Mouse (Mus musculus): ENCODE measurements around the gene Gatd1.

Gatd1 gene

DNA sequence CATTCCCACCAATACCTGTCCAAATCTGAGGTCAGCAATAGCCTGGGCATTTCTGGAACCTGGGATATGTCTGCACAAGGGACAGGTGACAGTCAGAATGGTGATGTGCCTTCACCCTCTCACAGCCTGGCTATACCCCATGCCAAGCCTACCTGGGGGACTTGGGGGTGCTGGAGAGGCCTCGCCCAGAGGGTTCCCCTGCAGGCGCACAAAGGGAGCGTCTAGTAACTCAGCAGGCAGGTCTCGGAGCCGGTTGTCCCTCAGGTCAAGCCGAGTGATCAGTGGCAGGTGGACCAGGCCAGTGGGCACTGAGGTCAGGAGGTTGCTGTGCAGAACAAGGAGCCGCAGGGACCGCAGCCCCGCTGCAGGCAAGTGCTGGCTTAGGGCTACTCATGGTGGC lies 27.5 kb upstream of the Gatd1 start:
- peak; percentile 15 for DNase-seq

DNA sequence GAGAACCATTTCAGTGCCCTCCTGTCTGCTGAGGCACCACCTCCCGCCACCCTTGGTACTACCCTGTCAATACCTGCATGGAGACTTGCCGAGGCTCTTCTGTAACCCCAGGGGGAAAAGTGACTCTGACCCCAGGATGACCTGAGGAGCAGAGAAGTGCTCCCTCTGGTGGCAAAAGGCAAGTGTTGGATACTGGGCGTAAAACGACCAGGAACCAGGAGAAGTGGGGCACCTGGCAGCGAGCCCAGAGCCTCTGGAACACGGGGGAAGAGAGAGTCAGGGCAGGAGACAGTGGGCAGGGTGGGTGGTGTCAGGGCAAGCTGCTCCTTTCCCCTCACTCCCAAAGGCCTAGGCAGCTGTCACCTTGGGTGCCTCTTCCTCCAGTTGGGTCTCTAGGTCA lies 26.7 kb upstream of the Gatd1 start:
- DNase-seq: peak; percentile 62

DNA sequence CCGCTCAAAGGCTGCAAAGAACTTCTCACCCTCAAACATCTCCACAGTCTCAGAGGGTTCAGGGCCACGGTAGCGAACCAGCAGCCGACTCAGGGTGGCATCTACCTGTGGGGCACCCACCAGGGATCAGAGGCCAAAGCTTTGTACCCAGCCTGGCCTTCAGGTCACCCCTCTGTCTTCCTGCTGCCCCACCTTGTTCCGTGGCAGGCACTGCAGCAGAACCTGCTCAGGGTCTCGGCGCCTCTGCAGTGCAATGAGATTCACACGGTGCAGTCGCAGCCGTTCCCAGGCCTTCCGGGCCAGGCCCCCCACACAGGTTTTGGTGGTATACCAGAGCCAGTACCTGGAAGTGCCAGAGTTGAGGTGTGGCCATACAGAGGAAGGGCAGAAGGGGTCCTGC lies 25.9 kb upstream of the Gatd1 start:
- peak; percentile 18 for DNase-seq

DNA sequence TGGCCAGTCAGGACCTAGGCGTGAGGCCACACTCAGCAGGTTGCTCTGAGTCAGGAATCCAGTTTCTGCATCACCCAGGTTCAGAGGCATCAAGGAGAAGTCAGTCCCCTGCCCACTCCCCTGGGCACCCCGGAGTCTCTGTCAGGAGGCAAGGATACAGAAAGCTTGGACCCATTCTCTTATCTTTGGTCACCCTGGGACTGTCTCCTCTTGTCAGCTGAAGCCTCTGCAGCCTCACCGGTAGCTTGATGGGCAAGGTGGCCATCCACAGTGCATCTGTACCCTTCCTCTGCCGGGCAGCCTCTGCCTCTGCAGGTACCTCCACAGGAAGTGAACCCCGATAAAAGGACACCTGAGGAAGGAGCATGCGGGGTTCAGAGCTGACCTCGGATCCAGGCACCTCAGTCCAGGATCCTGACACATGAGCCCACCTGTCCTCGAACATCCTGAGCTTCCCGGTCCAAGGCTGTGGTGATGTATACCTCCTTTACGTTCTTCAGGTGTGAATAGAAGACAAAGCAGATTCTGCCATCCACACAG lies 25.3 kb upstream of the Gatd1 start:
- DNase-seq: peak; percentile 12

- peak; percentile 10 for DNase-seq
Measured at GRCm38 (mm10) chr7:141438201-141438968, 24.4 kb upstream of the Gatd1 start.

- DNase-seq: peak; percentile 94
Measured at GRCm38 (mm10) chr7:141437178-141438120, 23.5 kb upstream of the Gatd1 start, which contains the start of gene Slc25a22. Gene Slc25a22 (minus strand): TSS chr7:141437892.

- peak; percentile 6 for DNase-seq
Measured at GRCm38 (mm10) chr7:141436523-141436892, 22.6 kb upstream of the Gatd1 start.

DNA sequence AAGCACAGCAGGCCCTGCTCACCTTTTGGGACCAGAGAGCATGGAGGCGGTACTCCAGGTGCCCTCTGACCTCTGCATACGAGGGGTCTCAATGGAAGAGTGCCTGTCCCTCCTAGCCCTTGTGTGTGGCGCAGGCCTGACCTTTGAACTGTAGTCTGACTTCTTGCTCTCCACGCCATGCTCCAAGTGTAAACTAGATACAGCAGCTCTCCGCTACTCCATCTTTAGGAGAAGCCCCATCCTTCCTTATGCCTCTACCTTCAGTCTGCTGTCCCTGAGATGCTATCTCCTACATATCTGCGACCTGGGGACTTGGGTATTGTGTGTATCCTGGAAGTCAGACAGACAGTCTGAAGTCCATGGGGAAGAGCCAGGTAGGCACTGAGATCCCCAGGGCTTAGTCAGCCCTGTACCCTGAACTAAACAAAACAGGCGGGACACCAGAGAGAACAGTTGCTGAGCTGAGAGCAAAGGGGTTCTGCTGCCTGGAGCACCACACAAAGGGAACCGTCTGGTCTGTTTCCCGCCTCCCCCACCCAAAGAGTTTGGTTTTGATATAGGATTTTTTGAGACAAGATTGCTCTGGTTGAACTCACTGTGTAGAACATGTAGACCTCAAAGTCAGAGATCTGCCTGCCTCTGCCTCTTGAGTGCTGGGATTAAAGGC lies 22.1 kb upstream of the Gatd1 start:
- peak; percentile 19 for DNase-seq

- peak; percentile 72 for DNase-seq
Measured at GRCm38 (mm10) chr7:141435129-141435855, 21.4 kb upstream of the Gatd1 start.

GRCm38 (mm10) chr7:141434464-141434863 lies 20.5 kb upstream of the Gatd1 start:
- DNase-seq: peak; percentile 59

DNA sequence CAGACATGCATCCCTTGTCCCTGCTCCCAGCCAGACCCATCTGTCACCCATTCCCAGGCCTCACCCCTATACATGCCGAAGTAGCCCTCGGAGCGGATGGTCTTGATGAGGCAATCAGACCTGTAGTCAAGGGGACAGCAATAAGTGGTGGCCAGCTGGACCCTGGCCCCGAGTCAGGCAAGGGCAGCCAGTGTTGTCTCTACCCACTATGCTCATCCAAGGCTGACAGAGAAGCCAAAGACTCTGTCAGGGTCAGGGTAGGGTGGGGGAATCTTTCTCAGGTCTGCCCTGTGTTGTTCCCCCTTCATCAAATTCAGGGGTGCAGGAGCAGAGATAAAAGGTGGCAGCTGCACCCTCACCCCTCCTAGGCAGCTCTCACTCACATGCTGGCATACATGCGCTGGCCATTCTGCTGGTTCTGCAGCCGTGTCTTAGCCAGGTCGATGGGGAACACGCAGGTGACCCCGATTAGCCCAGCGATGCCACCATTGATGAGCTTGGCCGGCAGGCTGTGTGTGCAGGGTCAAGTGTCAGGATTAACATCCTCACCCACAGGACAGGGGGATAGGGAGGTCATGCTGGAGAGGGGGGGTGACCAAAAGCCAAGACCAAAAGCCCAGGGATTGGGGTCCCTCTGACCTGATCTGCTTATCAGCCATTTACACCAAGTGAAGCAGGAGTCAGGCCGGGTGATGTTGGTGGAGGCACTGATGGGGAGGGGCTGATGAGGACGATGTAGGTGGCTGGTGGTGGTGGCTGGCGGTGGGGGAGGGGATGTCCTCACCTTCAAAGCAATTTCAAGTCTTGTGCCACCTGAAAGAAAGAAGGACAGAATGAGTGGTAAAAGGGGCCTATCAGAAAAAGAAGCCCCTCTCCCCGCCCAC lies 19.8 kb upstream of the Gatd1 start:
- peak; percentile 29 for DNase-seq

DNA sequence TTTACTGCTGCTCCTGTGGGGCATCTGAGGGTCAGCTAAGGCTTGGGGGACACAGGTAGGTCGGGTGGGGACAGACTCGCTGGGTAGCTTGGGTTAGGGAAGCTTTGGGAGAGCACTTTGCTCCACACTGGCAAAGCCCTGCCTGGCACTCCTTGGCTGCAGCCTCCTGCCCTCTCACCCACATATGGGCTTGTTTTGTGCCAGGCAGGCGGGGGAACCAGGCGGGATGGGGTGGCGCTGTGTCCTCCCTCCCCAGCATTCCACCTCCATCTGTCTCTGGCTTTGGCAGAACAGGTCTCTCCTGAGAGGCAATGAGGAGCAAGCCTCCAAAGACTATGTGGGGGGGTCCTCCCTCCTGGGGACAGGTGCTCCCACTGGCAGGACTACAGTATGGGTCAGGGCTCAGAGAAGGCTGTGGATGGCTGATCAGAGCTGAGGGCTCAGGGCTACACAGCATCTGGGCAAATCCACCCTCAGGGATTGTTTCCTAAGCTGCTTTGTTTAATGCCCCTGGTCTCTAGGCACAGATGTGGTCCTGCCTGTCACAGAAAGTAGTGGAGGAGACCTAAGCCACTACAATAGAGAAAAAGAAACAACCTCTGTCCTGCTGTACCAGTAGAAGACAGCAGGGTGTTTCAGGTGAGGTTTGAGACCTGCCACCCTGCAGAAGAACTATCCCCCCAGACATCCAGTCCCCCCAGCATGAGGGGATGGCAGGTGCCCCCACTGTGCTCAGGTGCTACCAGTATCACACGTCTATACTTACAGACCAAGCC lies 19.0 kb upstream of the Gatd1 start:
- peak; percentile 15 for DNase-seq

DNA sequence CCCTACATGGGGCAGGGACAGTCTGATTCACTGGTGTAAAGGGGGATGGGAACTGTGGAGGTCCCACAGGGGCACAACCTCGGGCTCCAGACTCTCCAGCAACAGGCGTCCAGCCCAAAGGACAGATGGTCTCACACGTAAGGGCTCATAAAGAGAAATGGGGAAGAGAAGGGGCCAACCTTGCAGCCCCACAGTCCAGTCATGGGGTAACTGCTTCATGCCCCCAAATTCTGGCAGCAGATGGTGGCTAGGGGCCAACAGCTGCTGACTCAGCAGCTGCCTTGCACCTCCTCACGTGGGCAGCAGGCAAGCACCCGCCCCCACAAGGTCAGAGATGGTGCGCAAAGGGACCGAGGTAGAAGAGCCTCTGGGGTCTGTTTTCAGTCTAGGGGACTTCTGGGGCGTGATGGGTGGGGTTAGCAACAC lies 18.3 kb upstream of the Gatd1 start:
- peak; percentile 10 for DNase-seq

DNA sequence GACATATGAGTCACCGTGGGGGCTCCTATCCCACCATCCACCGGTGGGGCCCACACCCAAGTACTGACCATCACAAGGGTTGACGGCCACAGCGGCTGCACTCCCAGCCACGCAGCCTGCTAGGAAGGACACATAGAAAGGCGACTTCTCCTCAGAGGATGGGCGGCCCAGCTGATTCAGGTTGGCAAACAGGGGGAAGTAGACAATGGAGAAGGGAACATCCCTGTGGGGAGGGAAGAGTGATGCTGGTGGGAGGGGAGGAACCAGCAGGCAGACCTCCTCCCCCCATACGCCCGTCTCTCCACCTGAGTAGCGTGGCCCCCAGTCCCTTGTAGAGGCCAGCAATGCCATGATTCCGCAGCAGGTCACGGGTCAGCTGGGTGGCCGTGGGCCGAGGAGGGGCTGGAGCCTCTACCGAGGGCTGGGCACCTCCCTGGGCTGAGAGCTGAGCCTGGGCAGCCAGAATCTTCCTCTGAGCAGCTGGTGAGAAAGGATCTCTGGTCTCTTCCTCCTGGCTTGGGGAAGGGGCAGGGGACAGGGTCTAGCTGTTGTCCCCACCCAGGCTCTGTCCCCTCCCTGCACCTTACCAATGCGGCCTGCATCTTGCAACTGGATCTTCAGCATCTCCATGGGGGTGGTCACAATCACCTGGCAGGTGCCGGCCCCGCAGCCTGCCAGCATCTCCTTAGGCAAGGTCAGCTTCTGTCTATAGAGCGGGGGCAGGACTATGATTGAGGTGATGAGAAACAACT lies 17.7 kb upstream of the Gatd1 start:
- DNase-seq: peak; percentile 10

GRCm38 (mm10) chr7:141430585-141431240 lies 16.8 kb upstream of the Gatd1 start:
- peak; percentile 6 for DNase-seq

GRCm38 (mm10) chr7:141429840-141430584 lies 16.1 kb upstream of the Gatd1 start:
- peak; percentile 9 for DNase-seq

- DNase-seq: peak; percentile 58
Measured at GRCm38 (mm10) chr7:141429310-141429709, 15.4 kb upstream of the Gatd1 start, which contains the start of gene Cend1. Gene Cend1 (minus strand): TSS chr7:141429491.

DNA sequence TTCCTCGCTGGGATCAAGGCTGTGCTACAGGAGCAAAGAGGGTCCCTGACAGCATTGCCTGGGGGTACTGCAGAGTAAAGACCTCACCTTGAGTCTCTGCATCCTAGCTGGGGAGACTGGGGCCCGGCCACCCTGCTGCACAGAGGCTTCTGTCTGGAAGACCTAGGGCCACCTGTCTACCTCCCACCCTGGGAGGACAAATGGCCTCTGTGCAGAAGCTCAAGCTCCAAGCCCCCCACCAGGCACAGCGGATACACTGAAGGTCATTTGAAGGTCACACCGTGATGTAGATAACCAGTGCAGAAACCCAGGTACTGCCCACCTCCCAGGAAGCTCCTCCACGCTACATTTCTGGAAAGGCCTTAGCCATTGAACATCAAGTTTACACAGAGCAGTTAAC lies 14.8 kb upstream of the Gatd1 start:
- DNase-seq: no peak
